Mouse (Mus musculus): ENCODE results near the gene Vangl2. TPM values are rescaled to one million over a fixed set of nuclear protein-coding genes. Genes with fewer than 3 reads are reported as not detected.

Vangl2 gene
- polyA plus RNA-seq (2015; fragmentation: Nextera tagmentation; extraction: Ambion mirVana), result 48.0 and 49.6 TPM in 2 replicates

- H3K27ac ChIP-seq, result peak within 1 kb of the TSS; percentile 99
- H3K36me3 ChIP-seq (replicated peaks), result no peaks in the 10 kb centered on the region
- ATAC-seq (replicated peaks), result no peak
- no peaks in the 10 kb centered on the region for H3K9me3 ChIP-seq
- H3K4me2 ChIP-seq, result peak within 1 kb of the TSS; percentile 87
- H3K4me3 ChIP-seq, result peak within 1 kb of the TSS; percentile 99
- H3K9ac ChIP-seq, result peak within 1 kb of the TSS; percentile 95
- no peaks in the 10 kb centered on the region for H3K27me3 ChIP-seq (replicated peaks)
- WGBS, result 25% methylated on average over 21 of the region's 21 CpGs
- H3K4me1 ChIP-seq, result peaks cover 39% of the 10 kb centered on the region
These were observed at the start of gene Vangl2 for GRCm38 (mm10) chr1:172028394-172029275. Vangl2 (minus strand) TSS chr1:172028444.

DNA sequence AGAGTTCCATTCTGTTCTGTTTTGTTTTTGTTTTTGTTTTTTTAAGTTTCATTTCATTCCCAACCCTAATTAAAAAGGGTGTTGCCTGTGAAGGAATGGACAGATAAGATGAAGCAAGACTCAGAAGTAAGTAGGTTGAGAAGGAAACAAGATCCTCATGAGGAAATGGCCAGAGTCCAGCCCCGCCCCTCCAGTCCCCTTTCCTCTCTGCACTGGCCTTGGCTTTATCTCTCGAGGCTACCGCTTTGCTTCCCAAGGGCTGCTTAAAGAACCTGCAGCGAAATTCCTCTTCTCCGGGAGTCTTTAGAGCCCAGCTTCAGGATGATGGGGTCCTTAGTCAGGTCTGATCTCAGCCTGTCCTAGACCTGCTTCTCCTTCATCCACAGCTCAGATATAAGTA is 49.7 kb upstream of the Vangl2 start:
- H3K4me1 ChIP-seq, result peaks cover 9% of the 10 kb centered on the region
- no peak overlapping the region for H3K4me2 ChIP-seq
- 82% methylated on average over 5 of the region's 5 CpGs for WGBS
- no peak overlapping the region for H3K4me3 ChIP-seq
- no peaks in the 10 kb centered on the region for H3K27me3 ChIP-seq (replicated peaks)
- no peak overlapping the region for H3K9ac ChIP-seq
- ATAC-seq (replicated peaks), result no peak
- peaks cover 47% of the 10 kb centered on the region for H3K36me3 ChIP-seq (replicated peaks)
- H3K9me3 ChIP-seq, result no peaks in the 10 kb centered on the region
- no peak overlapping the region for H3K27ac ChIP-seq

DNA sequence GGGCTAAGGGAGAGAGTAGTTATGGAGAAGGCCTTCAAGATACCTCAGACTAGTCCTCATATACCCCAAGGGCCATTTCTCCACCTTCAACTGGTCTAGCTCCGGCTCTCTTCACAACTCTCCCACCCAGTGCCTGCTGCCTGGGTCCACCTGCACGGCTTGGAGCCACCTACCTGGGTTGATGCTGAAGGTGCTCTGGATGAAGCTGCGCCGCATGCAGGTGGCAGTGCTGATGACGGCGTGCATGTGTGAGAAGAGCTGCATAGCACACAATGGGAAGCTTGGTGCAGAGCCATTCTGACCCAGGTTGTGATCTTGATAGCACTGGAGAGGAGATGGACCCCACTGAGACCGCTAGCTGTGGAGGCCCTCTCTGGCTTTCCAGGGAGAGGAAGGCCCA is 44.4 kb upstream of the Vangl2 start:
- Histone ChIP-seq H3K4me2 (no peak overlapping the region), H3K36me3 (replicated peaks) (peaks cover 75% of the 10 kb centered on the region), H3K9ac (no peak overlapping the region), H3K27me3 (replicated peaks) (no peaks in the 10 kb centered on the region), H3K4me3 (no peak overlapping the region), H3K27ac (no peak overlapping the region), H3K4me1 (no peaks in the 10 kb centered on the region), H3K9me3 (no peaks in the 10 kb centered on the region)
- 95% methylated on average over 7 of the region's 7 CpGs for WGBS
- no peak for ATAC-seq (replicated peaks)

- Histone ChIP-seq H3K4me1 (no peaks in the 10 kb centered on the region), H3K4me2 (no peak overlapping the region), H3K27me3 (replicated peaks) (no peaks in the 10 kb centered on the region), H3K9me3 (no peaks in the 10 kb centered on the region), H3K36me3 (replicated peaks) (peaks cover 82% of the 10 kb centered on the region), H3K9ac (no peak overlapping the region), H3K27ac (no peak overlapping the region), H3K4me3 (no peak overlapping the region)
- ATAC-seq (replicated peaks), result no peak
- 64% methylated on average over 4 of the region's 4 CpGs for WGBS
These were observed 43.3 kb upstream of the Vangl2 start for GRCm38 (mm10) chr1:172071556-172071955.

DNA sequence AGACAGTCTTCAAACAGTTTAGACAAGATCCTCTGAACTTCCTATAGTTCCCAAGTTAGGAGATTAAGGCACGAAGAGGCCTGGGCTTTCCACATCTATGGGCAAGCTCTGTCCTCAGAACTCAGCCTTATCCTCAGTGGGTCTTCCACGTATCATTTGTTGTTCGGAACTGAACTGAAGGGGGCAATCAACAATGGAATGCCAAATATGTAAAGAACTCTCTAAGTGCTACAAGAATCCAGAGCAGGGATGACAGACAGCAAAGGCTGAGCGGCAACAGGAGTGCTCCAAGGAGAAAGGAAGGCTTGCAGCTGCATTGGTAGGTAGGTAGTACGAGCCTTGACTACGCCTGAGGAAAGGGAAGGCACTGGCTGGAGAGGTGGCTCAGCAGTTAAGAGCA is 42.0 kb upstream of the Vangl2 start:
- H3K27ac ChIP-seq, result no peak overlapping the region
- no peak overlapping the region for H3K9ac ChIP-seq
- no peaks in the 10 kb centered on the region for H3K9me3 ChIP-seq
- H3K27me3 ChIP-seq (replicated peaks), result no peaks in the 10 kb centered on the region
- H3K4me1 ChIP-seq, result no peaks in the 10 kb centered on the region
- no peak overlapping the region for H3K4me2 ChIP-seq
- H3K4me3 ChIP-seq, result no peak overlapping the region
- H3K36me3 ChIP-seq (replicated peaks), result peaks cover 83% of the 10 kb centered on the region
- WGBS, result 84% methylated on average over 6 of the region's 6 CpGs
- ATAC-seq (replicated peaks), result no peak

DNA sequence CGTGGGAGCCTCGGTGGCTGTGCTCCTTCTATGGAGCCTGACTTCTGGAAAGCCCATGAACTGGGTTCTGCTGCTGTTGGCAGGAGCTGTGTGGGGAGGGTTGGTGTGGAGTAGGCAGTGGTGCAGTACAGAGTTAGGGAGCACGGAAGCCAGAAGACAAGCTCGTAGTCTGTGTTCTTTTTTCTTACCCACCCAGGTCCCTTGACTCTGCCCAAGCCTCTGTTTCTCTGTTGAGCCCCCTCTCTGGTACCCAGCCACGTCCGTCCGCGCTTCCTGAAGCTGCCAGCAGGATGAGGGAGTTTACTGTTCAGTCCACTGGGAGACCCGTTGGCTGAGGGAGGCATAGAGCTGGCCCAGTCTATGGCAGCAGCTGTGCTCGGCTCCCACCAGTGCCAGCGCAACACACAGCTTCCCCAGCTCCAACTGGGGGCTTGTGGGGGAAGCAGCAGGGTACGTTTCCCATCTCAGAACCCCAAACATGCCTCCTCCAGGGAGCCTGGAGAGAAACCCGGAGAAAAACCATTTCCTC is 36.4 kb upstream of the Vangl2 start:
- Histone ChIP-seq H3K36me3 (replicated peaks) (peaks cover 38% of the 10 kb centered on the region), H3K4me2 (no peak overlapping the region), H3K4me1 (no peaks in the 10 kb centered on the region), H3K9ac (no peak overlapping the region), H3K4me3 (no peak overlapping the region), H3K27ac (peak overlapping the region; percentile 13; the same call in 1 of the 2 replicates), H3K9me3 (no peaks in the 10 kb centered on the region), H3K27me3 (replicated peaks) (no peaks in the 10 kb centered on the region)
- ATAC-seq (replicated peaks), result peak; percentile 59
- WGBS, result 49% methylated on average over 13 of the region's 13 CpGs

GRCm38 (mm10) chr1:172063291-172064023 is 35.2 kb upstream of the Vangl2 start:
- Histone ChIP-seq H3K27ac (no peak overlapping the region), H3K36me3 (replicated peaks) (peaks cover 27% of the 10 kb centered on the region), H3K9me3 (no peaks in the 10 kb centered on the region), H3K9ac (no peak overlapping the region), H3K4me3 (no peak overlapping the region), H3K4me2 (no peak overlapping the region), H3K27me3 (replicated peaks) (no peaks in the 10 kb centered on the region), H3K4me1 (peaks cover 6% of the 10 kb centered on the region)
- no peak for ATAC-seq (replicated peaks)
- 67% methylated on average over 4 of the region's 4 CpGs for whole genome bisulfite sequencing

- no peak overlapping the region for H3K4me3 ChIP-seq
- H3K4me2 ChIP-seq, result no peak overlapping the region
- no peak overlapping the region for H3K9ac ChIP-seq
- WGBS, result 67% methylated on average over 2 of the region's 2 CpGs
- H3K4me1 ChIP-seq, result peaks cover 18% of the 10 kb centered on the region
- H3K36me3 ChIP-seq (replicated peaks), result peaks cover 15% of the 10 kb centered on the region; the same call in 1 of the 2 replicates
- no peak overlapping the region for H3K27ac ChIP-seq
- no peaks in the 10 kb centered on the region for H3K9me3 ChIP-seq
- no peak for ATAC-seq (replicated peaks)
- H3K27me3 ChIP-seq (replicated peaks), result no peaks in the 10 kb centered on the region
These were observed 33.9 kb upstream of the Vangl2 start for GRCm38 (mm10) chr1:172062101-172062500.

GRCm38 (mm10) chr1:172061217-172061616 is 33.0 kb upstream of the Vangl2 start:
- no peak overlapping the region for H3K4me3 ChIP-seq
- ATAC-seq (replicated peaks), result no peak; the same call in 1 of the 2 replicates
- H3K4me2 ChIP-seq, result no peak overlapping the region
- peaks cover 10% of the 10 kb centered on the region; the same call in 1 of the 2 replicates for H3K36me3 ChIP-seq (replicated peaks)
- H3K9me3 ChIP-seq, result no peaks in the 10 kb centered on the region
- 16% methylated on average over 8 of the region's 8 CpGs for WGBS
- H3K27ac ChIP-seq, result peak overlapping the region; percentile 45
- no peaks in the 10 kb centered on the region for H3K27me3 ChIP-seq (replicated peaks)
- H3K4me1 ChIP-seq, result peaks cover 19% of the 10 kb centered on the region
- no peak overlapping the region for H3K9ac ChIP-seq

- no peak overlapping the region for H3K4me2 ChIP-seq
- no peaks in the 10 kb centered on the region for H3K9me3 ChIP-seq
- H3K4me3 ChIP-seq, result no peak overlapping the region
- ATAC-seq (replicated peaks), result peak; percentile 40; the same call in 1 of the 2 replicates
- H3K4me1 ChIP-seq, result peaks cover 19% of the 10 kb centered on the region
- H3K36me3 ChIP-seq (replicated peaks), result peaks cover 5% of the 10 kb centered on the region; the same call in 1 of the 2 replicates
- 34% methylated on average over 4 of the region's 4 CpGs for WGBS
- no peaks in the 10 kb centered on the region for H3K27me3 ChIP-seq (replicated peaks)
- no peak overlapping the region for H3K9ac ChIP-seq
- H3K27ac ChIP-seq, result peak overlapping the region; percentile 45; the same call in 1 of the 2 replicates
These were observed 32.4 kb upstream of the Vangl2 start for GRCm38 (mm10) chr1:172060659-172061058.

DNA sequence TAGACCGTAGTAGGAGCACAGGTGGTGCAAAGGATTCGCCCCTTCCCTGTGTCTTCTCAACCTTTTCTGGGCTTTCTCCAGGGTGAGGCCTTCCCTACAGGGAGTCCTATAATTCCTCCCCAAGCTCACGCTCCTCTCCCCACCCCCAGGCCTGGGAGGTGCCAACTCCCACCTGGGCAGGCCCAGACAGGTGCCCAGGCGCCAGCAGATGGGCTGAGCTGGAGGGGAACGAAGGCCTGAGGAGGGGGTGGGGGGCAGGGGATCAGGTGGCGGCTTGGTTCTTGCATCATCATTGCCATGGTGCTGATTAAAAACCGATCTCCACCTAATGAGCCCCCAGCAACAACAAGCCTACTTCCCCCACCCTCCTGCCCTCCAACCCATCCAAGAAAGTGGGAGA is 30.6 kb upstream of the Vangl2 start:
- 40% methylated on average over 7 of the region's 7 CpGs for WGBS
- no peak for ATAC-seq (replicated peaks)
- H3K27ac ChIP-seq, result peak overlapping the region; percentile 65; the same call in 1 of the 2 replicates
- H3K4me3 ChIP-seq, result no peak overlapping the region
- no peaks in the 10 kb centered on the region for H3K36me3 ChIP-seq (replicated peaks)
- no peaks in the 10 kb centered on the region for H3K9me3 ChIP-seq
- no peak overlapping the region for H3K4me2 ChIP-seq
- no peaks in the 10 kb centered on the region for H3K27me3 ChIP-seq (replicated peaks)
- no peak overlapping the region for H3K9ac ChIP-seq
- H3K4me1 ChIP-seq, result peaks cover 24% of the 10 kb centered on the region

DNA sequence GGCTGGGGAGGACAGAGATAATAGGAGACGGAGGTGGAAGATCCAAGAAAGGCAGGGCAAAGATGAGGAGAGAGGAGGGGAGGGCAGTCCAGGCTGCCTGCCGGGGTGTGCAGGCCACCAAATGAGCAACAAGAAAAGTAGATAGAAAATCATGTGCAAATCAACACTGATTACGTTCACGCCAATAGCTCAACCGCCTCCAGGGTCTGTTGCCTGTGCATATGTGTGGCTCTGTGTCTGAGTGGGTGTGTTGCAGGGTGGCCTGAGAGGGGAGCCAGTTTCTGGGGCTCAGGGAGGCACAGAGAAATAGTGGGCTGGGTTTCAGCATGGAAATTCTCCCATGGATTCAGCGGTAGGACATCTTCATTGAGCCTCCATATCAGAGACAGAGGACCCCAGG is 30.1 kb upstream of the Vangl2 start:
- Histone ChIP-seq H3K27ac (peak overlapping the region; percentile 65), H3K27me3 (replicated peaks) (no peaks in the 10 kb centered on the region), H3K9ac (no peak overlapping the region), H3K4me1 (peaks cover 30% of the 10 kb centered on the region), H3K36me3 (replicated peaks) (no peaks in the 10 kb centered on the region), H3K9me3 (no peaks in the 10 kb centered on the region), H3K4me3 (no peak overlapping the region), H3K4me2 (no peak overlapping the region)
- ATAC-seq (replicated peaks), result no peak
- WGBS, result 33% methylated on average over 6 of the region's 6 CpGs
